Mouse (Mus musculus) liver, embryonic 16.5 days (tissue): ENCODE results near the gene Agt. TPM values are rescaled to one million over a fixed set of nuclear protein-coding genes. Genes with fewer than 3 reads are reported as not detected.

Experiments
- ATAC-seq: fragments of 200-750 bp; cut with Nextera tagmentation; 2 replicates; pipeline ENCODE4 v1.8.0; 2017; ENCODE audit warnings: low read depth, mild to moderate bottlenecking, moderate number of reproducible peaks, moderate library complexity
- H3K27ac ChIP-seq: fragments of 300-500 bp; sonication (generic); 2 replicates; pipeline ENCODE4 v1.5.1; 2014; ENCODE audit warnings: mild to moderate bottlenecking, low read length
- H3K27me3 ChIP-seq: fragments of 300-500 bp; sonication (generic); 2 replicates; pipeline ENCODE4 v1.6.1; 2014; ENCODE audit warnings: low read depth, low read length, mixed read lengths; ENCODE audit not compliant: control insufficient read depth, insufficient read depth
- H3K36me3 ChIP-seq: fragments of 300-500 bp; sonication (generic); 2 replicates; pipeline ENCODE4 v1.6.1; 2014; ENCODE audit warnings: mild to moderate bottlenecking; ENCODE audit not compliant: control insufficient read depth, insufficient read depth
- H3K4me1 ChIP-seq: fragments of 300-500 bp; sonication (generic); 2 replicates; pipeline ENCODE4 v1.6.1; 2014; ENCODE audit warnings: low read depth, low read length, mixed read lengths; ENCODE audit not compliant: control insufficient read depth
- H3K4me2 ChIP-seq: fragments of 300-500 bp; sonication (generic); 2 replicates; pipeline ENCODE4 v1.6.1; 2014; ENCODE audit warnings: low read depth, low read length, mixed read lengths
- H3K4me3 ChIP-seq: fragments of 300-500 bp; sonication (generic); 2 replicates; pipeline ENCODE4 v1.5.1; 2014; ENCODE audit warnings: low read depth, mild to moderate bottlenecking, low read length
- H3K9ac ChIP-seq: fragments of 300-500 bp; sonication (generic); 2 replicates; pipeline ENCODE4 v1.6.1; 2014; ENCODE audit warnings: low read depth, low read length
- H3K9me3 ChIP-seq: fragments of 300-500 bp; sonication (generic); replicated peaks from 2 replicates; pipeline ENCODE4 v1.6.1; 2016; ENCODE audit warnings: low read length; ENCODE audit not compliant: control insufficient read depth
- WGBS: fragments of 180-500 bp; shearing (Covaris S2); extraction: QIAGEN DNeasy Blood & Tissue Kit; methylation state at CpG from one replicate; pipeline ENCODE4 v1.1.7; 2014; ENCODE audit not compliant: insufficient replicate concordance; 5-methylcytosine and 5-hydroxymethylcytosine counted together
- polyA plus RNA-seq: library from polyadenylated mRNA; unstranded; fragments of >200 nt; fragmentation: Nextera tagmentation; extraction: Ambion mirVana; gene quantifications from 2 replicates; pipeline ENCODE4 v1.2.1, GENCODE M21; 2015

Gene Agt
- polyA plus RNA-seq, result 258 and 290 TPM in 2 replicates

- Histone ChIP-seq H3K4me1 (peaks cover 6% of the 10 kb centered on the region), H3K4me2 (peak within 1 kb of the TSS; percentile 37), H3K4me3 (peak within 1 kb of the TSS; percentile 45), H3K9ac (peak within 1 kb of the TSS; percentile 43; the same call in 1 of the 2 replicates), H3K27ac (peak within 1 kb of the TSS; percentile 82), H3K36me3 (no peaks in the 10 kb centered on the region), H3K9me3 (no peaks in the 10 kb centered on the region), H3K27me3 (no peaks in the 10 kb centered on the region)
- 51% methylated on average over 2 of the region's 2 CpGs for WGBS
- peak; percentile 80 for ATAC-seq
These were observed at the start of gene Agt for GRCm38 (mm10) chr8:124569593-124569992. Gene Agt, minus strand, starts transcription at chr8:124569706.

DNA sequence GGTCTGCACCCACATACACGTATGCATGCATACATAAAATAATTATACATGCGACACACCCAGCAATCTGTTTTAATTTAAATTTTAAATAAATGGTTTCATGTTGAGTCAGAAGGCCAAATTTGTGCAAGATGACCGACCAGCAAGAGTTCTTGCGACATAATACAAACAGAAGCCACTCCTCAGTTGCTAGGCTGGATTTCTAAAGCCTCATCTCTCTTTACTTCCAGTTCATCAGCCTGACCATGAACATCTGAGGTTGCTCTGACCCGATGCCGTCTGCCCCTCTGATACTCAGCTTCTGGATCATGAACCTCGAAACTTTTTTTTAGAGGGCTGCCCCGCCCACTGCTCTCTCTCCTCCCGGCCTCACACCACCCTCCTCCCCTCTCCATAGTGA, 48.7 kb upstream of the Agt start:
- H3K4me1 ChIP-seq, result no peaks in the 10 kb centered on the region
- no peaks in the 10 kb centered on the region for H3K9me3 ChIP-seq
- H3K27ac ChIP-seq, result no peak overlapping the region
- H3K27me3 ChIP-seq, result no peaks in the 10 kb centered on the region; the same call in 1 of the 2 replicates
- H3K4me2 ChIP-seq, result no peak overlapping the region
- H3K36me3 ChIP-seq, result no peaks in the 10 kb centered on the region
- no peak for ATAC-seq
- no peak overlapping the region for H3K9ac ChIP-seq
- no peak overlapping the region for H3K4me3 ChIP-seq
- 45% methylated on average over 9 of the region's 9 CpGs for WGBS

GRCm38 (mm10) chr8:124617266-124617869, 47.9 kb upstream of the Agt start:
- Histone ChIP-seq H3K9me3 (no peaks in the 10 kb centered on the region), H3K27me3 (no peaks in the 10 kb centered on the region; the same call in 1 of the 2 replicates), H3K4me3 (peak overlapping the region; percentile 26; the same call in 1 of the 2 replicates), H3K4me2 (peak overlapping the region; percentile 43), H3K9ac (no peak overlapping the region), H3K36me3 (no peaks in the 10 kb centered on the region), H3K4me1 (no peaks in the 10 kb centered on the region), H3K27ac (no peak overlapping the region)
- 9% methylated on average over 17 of the region's 17 CpGs for WGBS
- ATAC-seq, result no peak

GRCm38 (mm10) chr8:124614325-124614724, 44.8 kb upstream of the Agt start:
- Histone ChIP-seq H3K4me3 (no peak overlapping the region), H3K4me1 (no peaks in the 10 kb centered on the region), H3K4me2 (no peak overlapping the region), H3K36me3 (no peaks in the 10 kb centered on the region), H3K9ac (no peak overlapping the region), H3K27ac (no peak overlapping the region), H3K27me3 (no peaks in the 10 kb centered on the region; the same call in 1 of the 2 replicates), H3K9me3 (no peaks in the 10 kb centered on the region)
- no peak for ATAC-seq
- 73% methylated on average over 5 of the region's 6 CpGs for WGBS

DNA sequence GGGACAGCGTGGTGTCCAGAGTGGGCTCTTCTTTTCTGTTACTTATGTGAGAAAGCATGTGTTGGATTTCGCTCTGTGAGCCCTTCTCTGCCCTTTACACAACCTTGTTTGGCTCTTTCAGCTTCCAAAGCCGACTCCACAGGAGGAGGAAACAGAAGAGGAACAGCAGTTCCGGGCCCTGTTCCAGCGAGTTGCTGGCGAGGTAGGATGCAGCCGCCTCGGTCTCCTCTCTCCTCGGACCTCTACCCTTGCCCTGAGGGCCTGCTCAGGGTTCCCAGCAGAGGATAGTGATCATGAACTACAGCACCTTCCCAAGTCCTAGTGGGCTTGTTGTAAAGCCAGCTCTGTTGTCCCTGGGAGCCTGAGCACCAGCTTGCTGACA, 39.5 kb upstream of the Agt start:
- Histone ChIP-seq H3K4me3 (no peak overlapping the region), H3K9me3 (no peaks in the 10 kb centered on the region), H3K27me3 (no peaks in the 10 kb centered on the region), H3K9ac (no peak overlapping the region), H3K36me3 (no peaks in the 10 kb centered on the region), H3K4me2 (no peak overlapping the region), H3K4me1 (no peaks in the 10 kb centered on the region), H3K27ac (no peak overlapping the region)
- ATAC-seq, result no peak
- WGBS, result 53% methylated on average over 9 of the region's 9 CpGs

DNA sequence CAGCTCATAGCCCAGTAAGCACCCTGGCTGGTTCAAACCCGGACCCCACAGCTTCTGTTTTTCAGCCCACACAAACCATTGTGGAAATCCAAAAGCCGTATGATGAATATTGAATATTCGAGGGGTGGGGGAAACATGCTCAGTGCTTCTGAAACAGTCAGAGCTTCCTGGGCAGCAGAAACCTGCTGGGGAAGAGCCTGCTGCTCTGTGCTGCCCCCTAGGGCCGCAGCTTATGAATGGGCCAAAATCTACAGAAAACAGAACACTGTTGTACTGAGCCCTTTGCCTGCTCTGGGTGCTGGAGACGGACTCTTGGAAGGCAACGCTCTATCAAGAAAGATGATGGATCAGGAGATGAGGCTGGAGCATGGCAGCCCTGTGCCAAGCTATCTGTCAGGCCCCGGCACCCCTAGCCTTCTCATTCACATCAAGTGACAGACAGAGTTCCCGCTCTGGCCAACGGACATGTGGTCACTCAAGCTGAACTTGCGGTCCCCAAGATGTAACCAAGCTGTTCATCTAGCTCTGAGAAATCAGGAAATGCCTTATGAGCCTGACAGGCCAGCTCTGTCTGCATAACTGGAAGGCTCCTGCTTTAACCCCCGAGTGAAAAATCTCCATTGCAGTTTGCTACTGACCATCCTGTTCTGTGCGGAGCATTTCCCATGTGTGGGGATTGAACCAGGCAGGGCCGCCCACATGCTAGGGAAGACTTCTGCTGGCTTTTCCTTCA, 38.9 kb upstream of the Agt start:
- WGBS, result 56% methylated on average over 13 of the region's 13 CpGs
- H3K27ac ChIP-seq, result no peak overlapping the region
- H3K4me1 ChIP-seq, result no peaks in the 10 kb centered on the region
- ATAC-seq, result no peak
- no peak overlapping the region for H3K9ac ChIP-seq
- no peaks in the 10 kb centered on the region for H3K27me3 ChIP-seq
- no peak overlapping the region for H3K4me2 ChIP-seq
- H3K9me3 ChIP-seq, result no peaks in the 10 kb centered on the region
- no peaks in the 10 kb centered on the region for H3K36me3 ChIP-seq
- no peak overlapping the region for H3K4me3 ChIP-seq

DNA sequence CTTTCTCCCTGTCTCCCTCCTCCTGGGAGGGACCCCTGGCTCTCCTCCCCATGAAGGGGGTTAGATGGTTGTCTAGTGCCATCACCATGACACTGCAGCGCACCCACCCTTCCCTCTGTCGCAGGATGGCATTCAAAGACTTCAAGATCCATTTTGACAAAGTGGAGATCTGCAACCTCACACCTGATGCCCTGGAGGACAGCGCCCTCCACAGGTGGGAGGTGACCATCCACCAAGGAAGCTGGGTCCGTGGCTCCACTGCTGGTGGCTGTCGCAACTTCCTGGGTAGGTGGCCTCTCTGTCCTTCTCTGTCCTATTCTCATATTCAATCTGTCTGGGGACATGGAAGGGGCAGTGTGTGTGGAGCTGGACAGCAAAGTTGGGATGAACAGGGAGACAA, 34.6 kb upstream of the Agt start:
- H3K27ac ChIP-seq, result no peak overlapping the region
- no peaks in the 10 kb centered on the region for H3K36me3 ChIP-seq
- no peak for ATAC-seq
- 52% methylated on average over 5 of the region's 5 CpGs for WGBS
- no peak overlapping the region for H3K9ac ChIP-seq
- H3K4me2 ChIP-seq, result no peak overlapping the region
- no peaks in the 10 kb centered on the region for H3K4me1 ChIP-seq
- no peaks in the 10 kb centered on the region for H3K27me3 ChIP-seq
- H3K4me3 ChIP-seq, result no peak overlapping the region
- no peaks in the 10 kb centered on the region for H3K9me3 ChIP-seq

- H3K9ac ChIP-seq, result no peak overlapping the region
- 48% methylated on average over 4 of the region's 4 CpGs for WGBS
- H3K27me3 ChIP-seq, result no peaks in the 10 kb centered on the region
- H3K4me3 ChIP-seq, result no peak overlapping the region
- peak; percentile 51; the same call in 1 of the 2 replicates for ATAC-seq
- H3K9me3 ChIP-seq, result no peaks in the 10 kb centered on the region
- no peaks in the 10 kb centered on the region for H3K36me3 ChIP-seq
- no peak overlapping the region for H3K4me2 ChIP-seq
- H3K27ac ChIP-seq, result no peak overlapping the region
- peaks cover 4% of the 10 kb centered on the region for H3K4me1 ChIP-seq
These were observed 19.9 kb upstream of the Agt start for GRCm38 (mm10) chr8:124589393-124589792.

DNA sequence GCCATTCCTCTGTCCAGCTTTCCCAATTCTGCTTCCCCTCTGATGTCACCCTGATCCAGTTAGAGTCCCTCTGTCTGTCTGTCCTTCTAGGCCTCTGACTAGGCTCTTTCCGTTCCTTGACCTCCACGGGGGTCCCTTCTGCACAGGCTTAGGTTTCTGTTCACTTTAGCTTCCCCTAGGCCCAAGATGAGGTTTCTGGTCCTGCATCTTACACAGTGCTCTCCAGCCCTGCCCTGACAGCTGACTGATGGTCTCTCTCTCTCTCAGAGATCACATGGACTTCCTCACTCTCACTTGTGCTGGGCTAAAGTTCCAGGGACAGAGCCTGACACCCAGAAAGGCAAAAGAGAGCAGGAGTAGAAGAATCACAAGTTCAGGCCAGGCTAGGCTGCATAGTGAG, 17.1 kb upstream of the Agt start:
- no peak for ATAC-seq
- 53% methylated on average over 2 of the region's 2 CpGs for WGBS
- Histone ChIP-seq H3K9me3 (no peaks in the 10 kb centered on the region), H3K9ac (no peak overlapping the region), H3K27me3 (no peaks in the 10 kb centered on the region), H3K4me3 (no peak overlapping the region), H3K36me3 (no peaks in the 10 kb centered on the region), H3K27ac (peak overlapping the region; percentile 33; the same call in 1 of the 2 replicates), H3K4me2 (no peak overlapping the region), H3K4me1 (peaks cover 4% of the 10 kb centered on the region)
